Mouse (Mus musculus) forebrain, embryonic 15.5 days (tissue): ENCODE data around the gene Topbp1. TPM values are rescaled to one million over a fixed set of nuclear protein-coding genes. Genes with fewer than 3 reads are reported as not detected.

Source experiments
- ATAC-seq: fragments of 200-750 bp; cut with Nextera tagmentation; replicated peaks from 2 replicates; pipeline ENCODE4 v1.8.0; 2017; ENCODE audit warnings: mild to moderate bottlenecking, moderate TSS enrichment, moderate library complexity
- H3K27ac ChIP-seq: fragments of 300-500 bp; sonication (generic); replicated peaks from 2 replicates; pipeline ENCODE4 v1.5.1; 2015; ENCODE audit warnings: mild to moderate bottlenecking, inconsistent platforms
- H3K27me3 ChIP-seq: fragments of 300-500 bp; sonication (generic); 2 replicates; pipeline ENCODE4 v1.6.1; 2015; ENCODE audit warnings: inconsistent platforms
- H3K36me3 ChIP-seq: fragments of 300-500 bp; sonication (generic); 2 replicates; pipeline ENCODE4 v1.6.1; 2015; ENCODE audit warnings: mild to moderate bottlenecking, inconsistent platforms
- H3K4me1 ChIP-seq: fragments of 300-500 bp; sonication (generic); 2 replicates; pipeline ENCODE4 v1.6.1; 2015; ENCODE audit warnings: inconsistent platforms
- H3K4me2 ChIP-seq: fragments of 300-500 bp; sonication (generic); replicated peaks from 2 replicates; pipeline ENCODE4 v1.6.1; 2015; ENCODE audit warnings: mild to moderate bottlenecking, inconsistent platforms
- H3K4me3 ChIP-seq: fragments of 300-500 bp; sonication (generic); 2 replicates; pipeline ENCODE4 v1.5.1; 2015; ENCODE audit warnings: mild to moderate bottlenecking, inconsistent platforms
- H3K9ac ChIP-seq: fragments of 300-500 bp; sonication (generic); replicated peaks from 2 replicates; pipeline ENCODE4 v1.6.1; 2015; ENCODE audit warnings: mild to moderate bottlenecking, inconsistent platforms
- H3K9me3 ChIP-seq: fragments of 300-500 bp; sonication (generic); 2 replicates; pipeline ENCODE4 v1.6.1; 2016; ENCODE audit warnings: inconsistent platforms
- WGBS: fragments of 180-500 bp; shearing (Covaris S2); methylation state at CpG from one replicate; pipeline ENCODE4 v1.1.7; 2015; ENCODE audit warnings: mixed read lengths; 5-methylcytosine and 5-hydroxymethylcytosine counted together
- polyA plus RNA-seq: library from polyadenylated mRNA; unstranded; fragments of >200 nt; fragmentation: Nextera tagmentation; extraction: Ambion mirVana; gene quantifications from 2 replicates; pipeline ENCODE4 v1.2.1, GENCODE M21; 2015

Topbp1 gene
- polyA plus RNA-seq, 1 experiment from 2014 or later, result 38.4 TPM

- H3K36me3 ChIP-seq, result no peaks in the 10 kb centered on the region
- H3K27ac ChIP-seq, result no peak overlapping the region
- ATAC-seq, result no peak
- H3K4me3 ChIP-seq, result no peak overlapping the region
- H3K4me1 ChIP-seq, result peaks cover 2% of the 10 kb centered on the region
- H3K9ac ChIP-seq, result no peak overlapping the region
- H3K27me3 ChIP-seq, result no peaks in the 10 kb centered on the region
- H3K4me2 ChIP-seq, result no peak overlapping the region
- H3K9me3 ChIP-seq, result no peaks in the 10 kb centered on the region
- 90% methylated on average over 11 of the region's 11 CpGs for WGBS
Measured at GRCm38 (mm10) chr9:103393256-103393655, 88.2 kb downstream of the Topbp1 start.

- Histone ChIP-seq H3K4me3 (no peak overlapping the region), H3K27me3 (no peaks in the 10 kb centered on the region), H3K9ac (no peak overlapping the region), H3K4me1 (peaks cover 15% of the 10 kb centered on the region), H3K27ac (peak overlapping the region; percentile 68), H3K4me2 (peak overlapping the region; percentile 14; the same call in 1 of the 2 replicates), H3K9me3 (no peaks in the 10 kb centered on the region), H3K36me3 (no peaks in the 10 kb centered on the region)
- peak; percentile 61; the same call in 1 of the 2 replicates for ATAC-seq
- WGBS, result 40% methylated on average over 21 of the region's 21 CpGs
Measured at GRCm38 (mm10) chr9:103398509-103399157, 93.6 kb downstream of the Topbp1 start.

Other genes with a start within 250 kb of the Topbp1 start
- gene Rab6b, start 193.4 kb upstream of the Topbp1 start, polyA plus RNA-seq, result 62.3 and 63.3 TPM in 2 replicates
- gene Srprb, start 103.1 kb upstream of the Topbp1 start, polyA plus RNA-seq, result 48.8 and 49.1 TPM in 2 replicates
- gene Gm20425, start 74.9 kb upstream of the Topbp1 start, polyA plus RNA-seq, result 4.6 and 4.7 TPM in 2 replicates
- 25.5 and 25.7 TPM in 2 replicates for gene Trf, start 74.8 kb upstream of the Topbp1 start, polyA plus RNA-seq
- 1.4 and 1.6 TPM in 2 replicates for gene 1300017J02Rik, start 133 bp upstream of the Topbp1 start, polyA plus RNA-seq
- 74.1 and 92.1 TPM in 2 replicates for gene Cdv3, start 60.6 kb downstream of the Topbp1 start, polyA plus RNA-seq
- gene Bfsp2, start 175.2 kb downstream of the Topbp1 start, polyA plus RNA-seq, result 2.0 and 2.3 TPM in 2 replicates